Mouse (Mus musculus): ENCODE measurements around the gene Olfr976.

DNA sequence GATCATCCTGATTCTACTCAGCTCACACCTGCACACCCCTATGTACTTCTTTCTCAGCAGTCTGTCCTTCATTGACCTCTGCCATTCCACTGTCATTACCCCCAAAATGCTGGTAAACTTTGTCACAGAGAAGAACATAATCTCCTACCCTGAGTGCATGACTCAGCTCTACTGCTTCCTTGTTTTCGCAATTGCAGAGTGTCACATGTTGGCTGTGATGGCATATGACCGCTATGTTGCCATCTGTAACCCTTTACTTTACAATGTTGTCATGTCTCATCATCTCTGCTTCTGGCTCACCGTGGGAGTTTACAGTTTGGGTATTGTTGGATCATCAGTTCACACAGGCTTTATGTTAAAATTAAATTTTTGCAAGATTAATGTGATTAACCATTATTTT lies 51.0 kb downstream of the Olfr976 start:
- TF ChIP-seq CTCF (IDR thresholded peaks at IDR 0.05; ENCODE audit: insufficient read depth, low read length) (no peak), POLR2A (IDR thresholded peaks at IDR 0.05; ENCODE audit: borderline replicate concordance, extremely low read depth, low read depth, low read length) (no peak)

All from lung, adult 2 months (tissue).